Mouse (Mus musculus): ENCODE measurements at regions not wholly inside any gene's neighbourhood (a gene's known extent, or its start where the extent isn't known, plus 50 kb on each side); places are given as distances from the start of the nearest gene placed in this dataset.

DNA sequence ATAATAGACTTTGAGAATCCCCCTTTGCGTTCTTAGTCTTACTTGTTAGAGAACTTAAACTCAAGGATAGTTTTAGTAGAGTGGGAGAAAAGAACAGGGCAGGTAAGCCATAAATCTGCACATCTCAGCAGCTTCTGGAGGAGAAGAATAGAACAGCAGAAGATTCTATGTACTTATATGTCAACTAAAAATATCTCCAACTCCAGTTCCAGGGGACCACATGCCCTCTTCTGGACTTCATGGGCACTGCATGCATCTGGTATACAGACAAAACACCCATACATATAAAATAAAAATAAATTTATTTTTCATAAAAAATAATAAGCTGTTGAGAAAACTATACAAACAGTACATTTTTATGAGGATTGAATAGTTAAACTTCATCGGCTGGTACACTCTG, 196.4 kb downstream of the Mettl4 start:
- peak; percentile 13 to 25 for DNase-seq (ENCODE audit: low spot score in 2 of 2)
- intact Hi-C loops (cut with DNase I) = loop anchor here (5.0 kb wide), 1 partner anchor 791 kb away; no protein-coding TSS in a partner anchor

DNA sequence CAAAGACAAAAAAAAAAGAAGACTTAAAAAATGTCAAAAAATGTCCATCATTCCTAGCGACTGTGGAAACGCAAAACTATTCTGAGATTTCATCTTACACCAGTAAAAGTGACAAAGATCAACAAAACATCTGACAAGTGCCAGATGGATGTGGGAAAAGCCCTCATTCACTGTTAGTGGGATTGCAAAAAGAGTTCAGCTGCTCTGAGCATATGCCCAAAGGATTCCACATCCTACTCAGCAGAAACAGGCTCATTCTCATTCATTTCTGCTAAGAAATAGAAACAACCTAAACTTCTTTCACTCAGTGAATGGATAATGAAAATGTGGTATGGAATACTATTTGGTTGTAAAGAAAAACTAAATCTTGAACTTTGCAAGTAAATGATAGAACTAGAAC, 221.1 kb downstream of the Mettl4 start:
- intact Hi-C loops (cut with DNase I) = no loop called here
- DNase-seq (ENCODE audit: low spot score in 2 of 2) = peak; percentile 7 to 16
